Mouse (Mus musculus): ENCODE data around the gene Gm20683. TPM values are rescaled to one million over a fixed set of nuclear protein-coding genes. Genes with fewer than 3 reads are reported as not detected.
A peak's percentile ranks its signal among the peaks of the same experiment; 100 is the strongest.
"Not testable (repeated sequence)": the region's sequence is repeated elsewhere in the genome, so short reads cannot be mapped to it uniquely, and the experiment has no call there.

The Gm20683 gene
- total RNA-seq, 1 experiment from 2014 or later = 1.4 TPM

DNA sequence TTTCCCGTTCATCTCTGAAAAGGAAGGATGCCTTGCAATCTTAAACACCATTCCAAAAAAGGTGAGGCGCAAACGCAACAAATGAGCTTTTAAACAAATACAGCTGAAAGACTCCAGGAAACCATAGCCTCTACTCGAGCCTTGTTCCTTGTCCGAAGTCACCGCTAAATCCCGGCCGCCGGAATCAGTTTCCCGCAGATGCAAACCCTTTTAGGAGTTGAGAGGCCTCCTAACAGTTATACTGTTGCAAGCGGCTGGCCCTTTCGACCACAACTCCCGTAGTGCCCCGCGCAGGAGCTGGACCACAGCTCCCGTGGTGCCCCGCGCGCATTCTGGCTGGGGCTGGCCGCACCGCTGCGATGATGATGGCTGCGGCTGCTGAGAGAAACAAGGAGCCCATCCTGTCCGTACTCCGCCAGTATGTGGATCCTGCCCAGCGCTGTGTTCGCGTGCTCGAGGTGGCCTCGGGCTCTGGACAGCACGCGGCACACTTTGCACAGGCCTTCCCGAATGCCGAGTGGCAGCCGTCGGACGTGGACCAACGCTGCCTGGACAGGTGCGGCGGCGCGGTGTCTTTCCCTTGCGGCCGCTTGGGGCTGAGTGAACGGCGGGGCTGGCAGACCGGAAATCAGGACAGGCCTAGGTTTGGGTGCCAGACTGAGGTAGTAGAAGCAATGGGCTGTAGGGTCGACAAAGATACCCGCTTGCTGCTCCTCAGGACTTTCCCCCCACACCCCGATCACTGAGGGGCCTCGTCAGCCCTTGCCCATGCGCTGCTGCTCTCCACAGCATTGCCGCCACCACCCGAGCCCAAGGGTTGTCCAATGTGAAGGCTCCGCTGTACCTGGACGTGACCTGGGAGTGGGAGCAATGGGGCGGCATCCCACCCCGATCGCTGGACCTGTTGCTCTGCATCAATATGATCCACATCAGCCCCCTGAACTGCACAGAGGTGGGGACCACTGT is 33.9 kb upstream of the Gm20683 start:
- ATAC-seq (replicated peaks in 1 of 2; ENCODE audit: insufficient read depth in 1 of 2, low FRiP score in 2 of 2, low TSS enrichment in 1 of 2, low read depth in 1 of 2, poor library complexity in 2 of 2, severe bottlenecking in 2 of 2) = peak; percentile 65 to 77

DNA sequence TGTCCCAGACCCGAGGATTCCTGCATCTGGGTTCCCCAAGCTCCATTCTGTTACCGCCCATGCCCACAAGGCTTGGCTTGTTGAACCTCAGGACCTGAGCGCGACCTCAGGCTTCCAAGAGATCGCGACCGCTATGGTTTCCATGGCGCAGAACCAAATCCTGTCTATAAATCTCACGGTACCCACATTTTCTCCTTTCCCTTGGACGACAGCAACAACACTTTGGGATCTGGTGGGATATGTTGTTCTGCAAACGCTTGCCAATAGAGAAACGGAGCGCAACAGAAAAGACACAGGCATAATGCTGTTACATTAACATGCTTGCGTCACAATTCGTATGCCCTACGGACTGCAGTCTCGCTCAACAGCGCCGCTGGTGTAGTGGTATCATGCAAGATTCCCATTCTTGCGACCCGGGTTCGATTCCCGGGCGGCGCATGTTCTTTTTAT is 33.2 kb upstream of the Gm20683 start, which contains the start of gene Mettl26:
TSS of gene Mettl26 (plus strand) at position 354 of the 450 bp plus-strand sequence.
- ATAC-seq (replicated peaks in 1 of 2; ENCODE audit: insufficient read depth in 1 of 2, low FRiP score in 2 of 2, low TSS enrichment in 1 of 2, low read depth in 1 of 2, poor library complexity in 2 of 2, severe bottlenecking in 2 of 2) = peak; percentile 67 to 72

DNA sequence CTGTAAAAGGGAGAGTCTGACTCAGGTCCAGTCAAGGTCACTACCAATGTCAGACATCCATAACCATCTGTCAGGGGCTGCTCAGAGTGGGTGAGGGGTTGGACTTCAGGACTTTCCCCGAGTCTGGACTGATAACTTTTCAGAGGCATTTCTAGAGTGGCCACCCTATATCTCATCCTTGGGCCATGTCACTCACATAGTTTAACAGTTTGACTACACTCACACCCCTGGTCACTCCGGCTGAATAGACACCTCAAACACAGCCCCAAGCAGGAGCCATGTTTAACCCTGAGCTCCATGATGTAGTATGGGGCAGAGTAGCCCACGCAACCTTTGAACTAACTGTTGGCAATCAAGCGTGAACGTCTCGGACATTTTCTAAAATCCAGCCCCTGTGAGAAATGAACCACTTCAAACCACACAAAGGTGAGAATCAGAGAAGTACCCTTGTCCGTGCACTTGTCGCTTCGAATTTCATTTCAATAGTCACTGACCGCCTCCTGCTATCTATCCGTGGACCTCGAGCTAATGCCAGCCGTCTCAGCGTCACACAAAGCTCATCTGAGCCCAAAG is 32.7 kb upstream of the Gm20683 start:
- ATAC-seq (replicated peaks in 1 of 2; ENCODE audit: insufficient read depth in 1 of 2, low FRiP score in 2 of 2, low TSS enrichment in 1 of 2, low read depth in 1 of 2, poor library complexity in 2 of 2, severe bottlenecking in 2 of 2) = no peak

DNA sequence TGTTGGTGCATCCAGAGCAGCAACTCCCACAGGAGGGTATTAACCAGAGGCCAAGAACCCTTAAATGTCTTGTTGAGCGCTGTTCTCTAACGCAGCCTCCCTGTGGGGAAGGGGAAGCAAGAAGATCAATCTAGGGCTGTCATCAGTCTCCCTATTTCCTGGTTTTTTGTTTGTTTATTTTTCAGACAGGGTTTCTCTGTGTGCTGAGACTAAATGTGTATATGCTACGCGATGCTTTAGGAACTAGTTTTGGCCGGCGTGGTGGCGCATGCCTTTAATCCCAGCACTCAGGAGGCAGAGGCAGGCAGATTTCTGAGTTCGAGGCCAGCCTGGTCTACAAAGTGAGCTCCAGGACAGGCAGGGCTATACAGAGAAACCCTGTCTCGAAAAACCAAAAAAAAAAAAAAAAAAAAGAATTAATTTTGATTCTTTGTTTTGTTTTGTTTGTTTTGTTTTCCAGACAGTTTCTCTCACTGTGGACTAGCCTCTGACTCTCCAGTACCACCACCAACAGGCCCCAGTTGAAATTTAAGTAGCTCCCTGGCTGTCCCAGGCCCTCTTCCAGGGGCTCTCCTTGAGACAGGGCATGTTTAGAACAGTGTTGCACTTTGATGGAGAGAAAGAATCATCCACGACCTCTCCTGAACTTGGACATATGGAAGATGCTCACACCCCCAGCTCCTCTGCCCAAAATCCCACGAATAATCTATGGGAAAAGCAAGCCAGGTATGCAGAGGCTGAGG is 32.0 kb upstream of the Gm20683 start:
- ATAC-seq (replicated peaks in 1 of 2; ENCODE audit: insufficient read depth in 1 of 2, low FRiP score in 2 of 2, low TSS enrichment in 1 of 2, low read depth in 1 of 2, poor library complexity in 2 of 2, severe bottlenecking in 2 of 2) = no peak

DNA sequence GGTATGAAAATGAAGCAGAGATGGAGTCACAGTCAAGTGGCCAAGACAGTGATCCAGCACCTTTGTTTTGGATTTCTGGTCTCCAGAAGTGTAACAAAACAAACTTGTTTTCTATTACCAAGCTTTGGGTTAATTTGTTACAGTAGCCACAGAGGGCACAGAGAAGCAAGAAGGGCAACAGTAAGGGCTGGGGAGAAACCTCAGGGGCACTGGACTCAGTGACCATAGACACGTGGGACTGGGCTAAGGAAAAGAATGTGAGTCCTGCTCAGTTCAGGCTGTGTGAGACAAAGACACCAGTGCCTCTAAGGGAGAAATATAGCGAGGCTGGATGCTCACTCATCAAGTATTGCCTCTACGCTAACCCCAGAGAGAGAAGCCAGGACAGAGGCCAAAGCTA is 31.1 kb upstream of the Gm20683 start:
- no peak for ATAC-seq (replicated peaks in 1 of 2; ENCODE audit: insufficient read depth in 1 of 2, low FRiP score in 2 of 2, low TSS enrichment in 1 of 2, low read depth in 1 of 2, poor library complexity in 2 of 2, severe bottlenecking in 2 of 2)

DNA sequence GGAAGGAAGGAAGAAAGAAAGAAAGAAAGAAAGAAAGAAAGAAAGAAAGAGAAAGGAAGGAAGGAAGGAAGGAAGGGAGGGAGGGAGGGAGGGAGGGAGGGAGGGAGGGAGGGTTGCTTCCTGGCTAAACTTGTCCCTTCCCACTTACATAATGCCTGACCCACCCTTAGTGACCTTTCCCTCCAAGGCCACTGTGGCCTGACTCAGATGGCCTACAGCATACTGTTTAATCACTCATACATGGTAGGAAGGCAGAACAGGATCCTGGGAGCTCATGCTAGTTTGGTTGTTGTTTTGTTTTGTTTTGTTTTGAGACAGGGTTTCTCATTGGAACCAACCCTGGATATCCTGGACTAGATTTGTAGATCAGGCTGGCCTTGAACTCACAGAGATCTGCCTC is 30.0 kb upstream of the Gm20683 start:
- ATAC-seq (replicated peaks in 1 of 2; ENCODE audit: insufficient read depth in 1 of 2, low FRiP score in 2 of 2, low TSS enrichment in 1 of 2, low read depth in 1 of 2, poor library complexity in 2 of 2, severe bottlenecking in 2 of 2) = not testable (repeated sequence)

DNA sequence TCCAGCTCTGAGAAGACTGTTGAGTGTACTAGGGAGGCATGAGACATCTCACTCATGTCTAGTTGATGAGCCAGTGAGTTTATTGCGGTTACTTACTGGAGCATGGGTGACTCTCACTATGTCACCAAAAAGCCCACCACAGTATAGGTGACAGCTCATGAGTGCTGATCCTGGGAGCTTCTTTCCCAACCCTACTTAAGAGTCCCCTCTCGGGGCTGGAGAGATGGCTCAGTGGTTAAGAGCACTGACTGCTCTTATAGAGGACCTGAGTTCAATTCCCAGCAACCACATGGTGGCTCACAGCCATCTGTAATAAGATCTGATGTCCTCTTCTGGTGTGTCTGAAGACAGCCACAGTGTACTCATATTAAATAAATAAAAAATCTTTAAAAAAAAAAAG is 28.4 kb upstream of the Gm20683 start:
- ATAC-seq (replicated peaks in 1 of 2; ENCODE audit: insufficient read depth in 1 of 2, low FRiP score in 2 of 2, low TSS enrichment in 1 of 2, low read depth in 1 of 2, poor library complexity in 2 of 2, severe bottlenecking in 2 of 2) = no peak

DNA sequence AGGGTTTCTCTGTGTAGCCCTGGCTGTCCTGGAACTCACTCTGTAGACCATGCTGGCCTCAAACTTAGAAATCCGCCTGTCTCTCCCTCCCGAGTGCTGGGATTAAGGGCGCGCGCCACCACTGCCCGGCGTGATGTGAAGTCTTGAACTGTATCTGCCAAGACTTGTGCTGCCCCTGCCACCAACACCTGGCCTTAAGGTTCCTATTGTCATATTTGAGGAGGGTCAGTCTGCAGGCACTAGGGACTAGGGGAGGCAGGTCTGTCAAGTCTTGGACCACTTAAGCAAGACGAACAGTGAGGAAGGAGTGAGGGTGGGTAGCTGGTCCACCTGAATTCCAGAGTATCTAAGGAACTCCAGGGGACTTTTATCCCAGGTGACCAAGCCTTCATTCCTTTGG is 27.9 kb upstream of the Gm20683 start:
- ATAC-seq (replicated peaks in 1 of 2; ENCODE audit: insufficient read depth in 1 of 2, low FRiP score in 2 of 2, low TSS enrichment in 1 of 2, low read depth in 1 of 2, poor library complexity in 2 of 2, severe bottlenecking in 2 of 2) = no peak

DNA sequence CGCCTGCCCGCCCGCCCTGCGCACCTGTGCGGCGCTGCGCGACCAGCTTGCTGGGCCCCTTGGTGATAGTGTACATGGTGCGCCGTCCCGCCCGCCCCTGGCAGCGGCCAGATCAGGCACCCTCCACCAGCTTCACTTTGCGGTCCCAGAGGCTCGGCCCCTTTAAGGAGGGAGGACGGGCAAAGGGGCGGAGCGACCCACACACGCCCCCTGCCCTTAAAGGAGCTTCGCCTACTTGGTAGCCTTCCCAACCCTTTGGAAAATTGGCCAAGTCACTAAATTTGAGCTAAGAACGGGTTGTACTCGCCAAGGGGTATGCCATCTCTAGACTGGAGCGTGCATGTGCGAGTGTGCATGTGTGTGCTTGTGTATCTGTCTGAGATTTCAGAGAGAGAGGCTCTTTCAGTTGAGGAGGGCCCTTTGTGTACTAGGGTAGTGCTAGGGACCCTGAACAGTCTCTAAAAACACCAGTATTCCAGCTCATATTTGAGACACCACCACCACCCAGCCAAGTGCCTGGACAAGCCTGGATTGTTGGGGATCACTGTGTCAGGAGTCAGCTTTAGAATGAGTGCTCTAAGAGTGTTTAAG is 27.1 kb upstream of the Gm20683 start, which contains the start of gene Mcrip2:
TSS of gene Mcrip2 (minus strand) at position 164 of the 591 bp plus-strand sequence.
- ATAC-seq (replicated peaks in 1 of 2; ENCODE audit: insufficient read depth in 1 of 2, low FRiP score in 2 of 2, low TSS enrichment in 1 of 2, low read depth in 1 of 2, poor library complexity in 2 of 2, severe bottlenecking in 2 of 2) = peak; percentile 70 to 83

DNA sequence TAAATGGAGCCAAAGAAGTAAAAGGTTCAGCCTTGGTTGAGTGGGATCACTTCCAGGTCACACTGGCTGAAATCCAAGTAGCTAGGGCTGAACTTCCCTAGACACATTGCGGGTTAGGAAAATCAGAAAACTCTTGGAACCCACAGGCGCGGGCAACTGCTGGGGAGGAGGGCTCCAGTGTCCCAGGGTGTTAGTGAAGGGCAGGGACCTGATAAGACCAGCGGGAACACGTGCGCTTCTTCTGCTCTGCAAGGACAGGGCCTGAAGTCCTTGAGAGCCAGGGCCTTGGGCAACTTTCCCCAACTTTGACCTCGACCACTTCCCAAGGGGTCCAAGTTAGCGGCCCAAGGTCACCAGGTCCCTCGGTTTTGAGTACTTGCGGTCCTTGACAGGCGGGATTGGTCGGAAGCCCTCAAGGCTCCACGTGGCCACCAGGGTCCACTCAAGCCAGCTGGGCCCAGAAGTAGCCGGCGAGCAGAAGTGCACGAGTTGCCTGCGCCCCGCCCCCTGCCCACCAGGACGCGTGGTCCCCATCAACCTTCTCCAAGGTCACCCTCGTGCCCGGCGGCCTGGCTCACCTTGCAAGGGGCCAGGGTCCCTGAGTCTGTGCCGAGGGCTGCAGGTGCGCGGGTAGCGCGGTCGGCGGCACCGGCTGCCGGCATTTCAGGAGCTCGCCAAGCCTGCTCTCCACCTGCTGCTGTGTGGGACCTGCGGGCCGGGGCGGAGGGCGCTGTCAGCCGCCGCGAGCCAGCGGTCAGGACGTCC is 26.5 kb upstream of the Gm20683 start:
- ATAC-seq (replicated peaks in 1 of 2; ENCODE audit: insufficient read depth in 1 of 2, low FRiP score in 2 of 2, low TSS enrichment in 1 of 2, low read depth in 1 of 2, poor library complexity in 2 of 2, severe bottlenecking in 2 of 2) = peak; percentile 17 to 29; a peak in 2 of 4 replicates

DNA sequence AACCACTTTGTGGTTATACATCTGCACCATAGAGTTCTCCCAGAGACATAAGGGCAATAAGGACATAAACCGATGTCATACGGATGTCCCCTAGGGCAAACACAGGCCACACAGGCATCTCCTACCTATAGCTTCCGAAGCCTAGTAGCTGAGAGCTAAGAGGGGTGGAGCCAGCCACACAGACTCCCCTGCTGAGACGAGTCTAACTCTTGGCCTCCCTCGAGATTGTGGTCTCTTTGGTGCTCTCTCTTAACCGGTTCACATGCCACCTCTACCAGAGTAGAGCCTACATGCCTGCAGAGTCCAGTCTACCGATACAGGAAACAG is 25.9 kb upstream of the Gm20683 start:
- peak in 1 of 2 experiments; percentile 14; a peak in 1 of 4 replicates for ATAC-seq (replicated peaks in 1 of 2; ENCODE audit: insufficient read depth in 1 of 2, low FRiP score in 2 of 2, low TSS enrichment in 1 of 2, low read depth in 1 of 2, poor library complexity in 2 of 2, severe bottlenecking in 2 of 2)

DNA sequence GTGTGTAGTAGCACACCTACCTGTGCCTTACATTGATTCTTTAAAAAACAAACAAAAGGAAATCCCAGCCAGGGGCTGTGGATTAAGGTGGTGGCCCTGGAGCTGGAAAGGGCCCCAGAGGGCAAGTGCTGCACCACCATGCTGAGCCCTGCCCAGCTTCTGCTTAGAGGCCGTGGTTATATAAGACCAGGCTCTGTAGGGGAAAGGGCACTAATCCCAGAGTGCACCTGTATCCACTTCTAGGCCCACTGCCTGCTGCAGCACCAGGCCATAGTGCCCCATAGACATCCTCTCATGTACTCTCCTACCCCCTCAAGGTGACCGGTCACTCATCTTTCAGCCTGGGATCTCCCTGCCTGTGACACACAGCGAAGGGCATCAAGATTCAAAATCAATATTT is 24.6 kb upstream of the Gm20683 start:
- no peak for ATAC-seq (replicated peaks in 1 of 2; ENCODE audit: insufficient read depth in 1 of 2, low FRiP score in 2 of 2, low TSS enrichment in 1 of 2, low read depth in 1 of 2, poor library complexity in 2 of 2, severe bottlenecking in 2 of 2)

DNA sequence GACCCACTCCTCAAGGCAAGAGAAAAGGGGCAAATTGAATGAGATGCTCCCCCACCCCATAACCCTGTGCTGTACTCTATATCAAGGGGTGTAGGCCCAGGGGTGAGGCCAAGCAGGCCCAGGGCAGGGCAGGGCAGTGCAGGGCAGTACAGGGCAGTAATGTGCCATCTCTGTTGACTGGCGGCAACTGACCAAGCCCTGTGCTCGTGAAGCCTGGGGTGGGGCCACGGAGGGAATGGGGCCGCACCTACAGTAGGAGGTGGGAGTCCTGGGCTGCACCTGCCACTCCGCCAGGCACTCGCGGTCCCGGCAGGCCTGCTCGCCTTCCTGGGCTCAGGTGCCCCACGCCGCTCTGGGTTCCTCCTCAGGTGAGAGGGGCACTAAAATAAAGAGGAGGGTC is 23.7 kb upstream of the Gm20683 start:
- ATAC-seq (replicated peaks in 1 of 2; ENCODE audit: insufficient read depth in 1 of 2, low FRiP score in 2 of 2, low TSS enrichment in 1 of 2, low read depth in 1 of 2, poor library complexity in 2 of 2, severe bottlenecking in 2 of 2) = no peak

DNA sequence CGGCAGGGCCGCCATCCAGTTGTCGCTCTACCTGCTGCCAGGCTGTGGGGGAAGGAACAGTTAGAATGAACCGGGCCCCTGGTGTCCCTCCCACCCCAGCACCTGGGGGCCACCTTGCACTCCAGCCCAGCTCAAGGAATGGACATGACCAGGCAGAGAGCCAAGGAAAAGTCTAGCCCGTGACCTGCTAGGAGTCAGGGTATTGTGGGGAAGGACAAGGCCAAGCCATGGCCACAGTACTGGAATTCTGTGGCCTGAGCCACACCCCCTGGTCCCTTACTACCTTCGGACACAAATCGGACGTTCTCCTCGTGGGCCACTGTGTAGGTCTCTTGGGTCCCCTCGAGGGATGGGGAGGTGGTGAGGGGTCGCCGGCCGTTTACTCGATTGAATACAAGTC is 22.7 kb upstream of the Gm20683 start:
- ATAC-seq (replicated peaks in 1 of 2; ENCODE audit: insufficient read depth in 1 of 2, low FRiP score in 2 of 2, low TSS enrichment in 1 of 2, low read depth in 1 of 2, poor library complexity in 2 of 2, severe bottlenecking in 2 of 2) = no peak

DNA sequence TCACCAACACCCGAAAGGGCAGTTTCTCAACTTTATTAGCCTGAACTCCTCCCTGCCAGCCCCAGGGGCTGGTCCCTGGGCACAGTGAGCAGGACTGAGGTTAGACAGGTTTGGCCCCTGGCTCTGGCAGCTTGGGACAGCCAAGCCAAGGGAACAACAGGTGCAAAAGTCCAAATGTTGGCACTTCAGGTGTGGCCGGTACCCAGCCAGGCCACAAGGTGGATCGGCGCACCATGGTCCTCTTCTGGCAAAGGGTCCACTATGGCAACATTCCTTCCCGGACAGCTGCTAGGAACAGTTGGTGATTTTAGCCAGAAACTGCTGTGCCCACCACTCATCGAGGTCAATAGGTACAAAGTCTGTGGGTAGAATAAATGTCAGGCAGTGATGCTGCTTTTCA is 22.1 kb upstream of the Gm20683 start:
- ATAC-seq (replicated peaks in 1 of 2; ENCODE audit: insufficient read depth in 1 of 2, low FRiP score in 2 of 2, low TSS enrichment in 1 of 2, low read depth in 1 of 2, poor library complexity in 2 of 2, severe bottlenecking in 2 of 2) = no peak

DNA sequence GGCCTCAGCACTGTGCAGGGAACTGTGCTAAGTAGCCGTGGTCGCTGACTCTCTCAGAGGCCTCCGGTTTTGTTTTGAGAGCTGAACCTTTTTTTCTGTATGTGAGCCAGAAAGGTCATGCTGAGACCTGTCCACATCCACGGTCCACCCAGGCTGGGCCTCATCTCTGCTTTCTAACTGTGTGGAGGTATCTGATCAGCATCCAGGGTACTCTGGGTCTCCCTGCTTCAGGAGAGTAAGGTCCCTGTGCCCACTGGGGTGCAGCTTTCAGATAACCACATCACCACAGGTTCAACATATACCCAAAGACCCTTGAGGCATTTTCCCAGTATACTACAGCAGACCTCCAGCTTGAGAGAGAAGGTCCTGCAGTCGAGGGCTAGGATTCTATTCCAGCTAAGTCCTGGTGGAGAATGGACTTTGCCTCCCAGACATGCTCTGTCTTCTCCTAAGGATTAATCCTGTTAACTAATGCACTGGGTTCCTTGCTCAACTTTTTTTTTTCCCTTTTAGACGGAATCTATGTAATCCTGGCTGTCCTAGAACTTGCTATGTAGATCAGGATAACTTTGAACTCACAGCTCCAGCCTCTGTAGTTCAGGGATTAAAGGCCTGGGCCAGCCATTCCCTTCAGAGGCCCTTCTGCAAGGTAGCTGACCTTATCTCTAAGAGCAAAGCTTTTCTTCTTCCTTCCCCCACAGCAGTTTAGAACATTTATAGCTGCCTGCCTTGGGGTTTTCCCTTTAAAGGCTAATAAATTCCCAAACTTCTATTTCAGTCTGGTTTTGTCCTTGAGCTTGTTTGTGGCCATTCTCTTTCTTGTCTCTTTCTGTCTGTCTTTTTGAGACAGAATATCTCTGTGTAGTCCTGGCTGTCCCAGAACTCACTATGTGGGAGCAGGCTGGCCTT is 20.4 kb upstream of the Gm20683 start:
- no peak for ATAC-seq (replicated peaks in 1 of 2; ENCODE audit: insufficient read depth in 1 of 2, low FRiP score in 2 of 2, low TSS enrichment in 1 of 2, low read depth in 1 of 2, poor library complexity in 2 of 2, severe bottlenecking in 2 of 2)

Data from hematopoietic stem cell, adult 5-6 weeks (primary cell).